Mouse (Mus musculus) neural tube, embryonic 11.5 days (tissue): ENCODE measurements around the gene Prkar2a. TPM values are rescaled to one million over a fixed set of nuclear protein-coding genes. Genes with fewer than 3 reads are reported as not detected.

Experiments used
- ATAC-seq: fragments of 200-750 bp; cut with Nextera tagmentation; 2 replicates; pipeline ENCODE4 v1.8.0; 2017; ENCODE audit warnings: moderate number of reproducible peaks, mild to moderate bottlenecking, moderate TSS enrichment, moderate library complexity; ENCODE audit not compliant: insufficient read depth, low FRiP score, low TSS enrichment
- DNase-seq: peaks from one replicate; pipeline ENCODE4 v3.0.0-alpha.2; 2015; ENCODE audit warnings: low spot score
- H3K27ac ChIP-seq: fragments of 300-500 bp; sonication (generic); 2 replicates; pipeline ENCODE4 v1.5.1; 2014; ENCODE audit warnings: low read depth, mild to moderate bottlenecking, low read length
- H3K27me3 ChIP-seq: fragments of 300-500 bp; sonication (generic); 2 replicates; pipeline ENCODE4 v1.6.1; 2014; ENCODE audit warnings: mild to moderate bottlenecking, low read length, mixed read lengths; ENCODE audit not compliant: control insufficient read depth, insufficient read depth
- H3K36me3 ChIP-seq: fragments of 300-500 bp; sonication (generic); 2 replicates; pipeline ENCODE4 v1.6.1; 2014; ENCODE audit warnings: mild to moderate bottlenecking, low read length, moderate library complexity, mixed read lengths; ENCODE audit not compliant: control insufficient read depth, insufficient read depth
- H3K4me1 ChIP-seq: fragments of 300-500 bp; sonication (generic); 2 replicates; pipeline ENCODE4 v1.6.1; 2014; ENCODE audit warnings: low read length, mixed read lengths; ENCODE audit not compliant: control insufficient read depth, insufficient read depth
- H3K4me2 ChIP-seq: fragments of 300-500 bp; sonication (generic); 2 replicates; pipeline ENCODE4 v1.6.1; 2014; ENCODE audit warnings: low read depth, mild to moderate bottlenecking, moderate library complexity
- H3K4me3 ChIP-seq: fragments of 300-500 bp; sonication (generic); 2 replicates; pipeline ENCODE4 v1.5.1; 2014; ENCODE audit warnings: low read depth, low read length
- H3K9ac ChIP-seq: fragments of 300-500 bp; sonication (generic); 2 replicates; pipeline ENCODE4 v1.6.1; 2014; ENCODE audit warnings: mild to moderate bottlenecking, low read length
- H3K9me3 ChIP-seq: fragments of 300-500 bp; sonication (generic); 2 replicates; pipeline ENCODE4 v1.6.1; 2016; ENCODE audit warnings: low read length; ENCODE audit not compliant: control insufficient read depth
- WGBS: fragments of 180-500 bp; shearing (Covaris S2); extraction: QIAGEN DNeasy Blood & Tissue Kit; methylation state at CpG from one replicate; pipeline ENCODE4 v1.1.7; 2014; 5-methylcytosine and 5-hydroxymethylcytosine counted together
- polyA plus RNA-seq: library from polyadenylated mRNA; unstranded; fragments of >200 nt; fragmentation: Nextera tagmentation; extraction: Ambion mirVana; gene quantifications from 2 replicates; pipeline ENCODE4 v1.2.1, GENCODE M21; 2014

Gene Prkar2a
- polyA plus RNA-seq, 1 experiment from 2014 or later, result 69.0 TPM

DNA sequence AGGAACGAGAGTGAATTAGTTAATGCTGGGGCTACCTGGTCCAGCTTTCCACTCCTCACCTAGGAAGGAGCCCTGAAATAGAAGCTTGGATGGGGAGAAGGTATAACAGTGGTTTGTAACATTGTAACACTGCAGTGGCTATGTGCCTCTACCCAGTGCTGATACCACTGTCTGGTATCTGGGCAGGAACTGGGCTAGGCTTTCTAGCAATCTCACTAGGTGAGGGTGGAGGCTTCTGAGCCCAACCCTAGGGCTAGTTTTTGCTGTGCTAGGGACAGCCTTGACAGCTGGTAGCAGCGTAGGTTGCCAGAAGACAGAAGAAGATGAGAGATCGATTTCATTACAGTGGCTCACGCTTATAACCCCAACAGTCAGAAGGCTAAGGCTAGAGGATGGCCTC is 87.5 kb downstream of the Prkar2a start:
- 90% methylated on average over 4 of the region's 4 CpGs for WGBS
- Histone ChIP-seq H3K27me3 (no peaks in the 10 kb centered on the region), H3K27ac (no peak overlapping the region), H3K4me2 (no peak overlapping the region), H3K4me1 (no peaks in the 10 kb centered on the region), H3K4me3 (no peak overlapping the region), H3K36me3 (no peaks in the 10 kb centered on the region), H3K9ac (no peak overlapping the region), H3K9me3 (no peaks in the 10 kb centered on the region; the same call in 1 of the 2 replicates)
- no peak for DNase-seq
- no peak for ATAC-seq

DNA sequence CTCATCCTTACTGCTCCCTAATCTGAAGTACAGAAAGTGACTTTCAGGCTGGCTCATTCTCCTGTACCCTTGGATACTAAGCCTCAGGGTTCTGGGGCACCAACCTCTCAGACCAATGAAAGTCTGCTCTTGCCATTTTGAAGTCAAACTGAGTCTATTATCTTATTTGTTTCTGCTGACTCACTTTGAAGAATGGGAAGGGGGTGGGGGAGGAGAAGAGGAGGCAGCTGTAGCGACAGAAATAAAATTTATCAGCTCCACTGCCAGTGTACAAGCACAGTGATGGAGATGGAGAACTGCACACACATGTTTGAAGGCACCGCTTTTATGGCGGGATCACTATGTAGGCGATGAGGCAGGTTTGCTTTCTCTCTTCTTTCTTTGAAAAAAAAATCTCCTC is 88.2 kb downstream of the Prkar2a start:
- Histone ChIP-seq H3K36me3 (no peaks in the 10 kb centered on the region), H3K9me3 (no peaks in the 10 kb centered on the region; the same call in 1 of the 2 replicates), H3K27me3 (no peaks in the 10 kb centered on the region), H3K9ac (no peak overlapping the region), H3K4me1 (no peaks in the 10 kb centered on the region), H3K4me2 (no peak overlapping the region), H3K27ac (no peak overlapping the region), H3K4me3 (no peak overlapping the region)
- WGBS, result 77% methylated on average over 4 of the region's 4 CpGs
- no peak for DNase-seq
- no peak for ATAC-seq

GRCm38 (mm10) chr9:108780959-108781358 is 91.8 kb downstream of the Prkar2a start:
- 69% methylated on average over 5 of the region's 5 CpGs for WGBS
- Histone ChIP-seq H3K27me3 (no peaks in the 10 kb centered on the region), H3K27ac (no peak overlapping the region), H3K4me3 (no peak overlapping the region), H3K9ac (no peak overlapping the region), H3K9me3 (no peaks in the 10 kb centered on the region), H3K4me2 (no peak overlapping the region), H3K4me1 (peaks cover 11% of the 10 kb centered on the region), H3K36me3 (no peaks in the 10 kb centered on the region)
- ATAC-seq (no peak), DNase-seq (no peak)

GRCm38 (mm10) chr9:108781891-108782290 is 92.8 kb downstream of the Prkar2a start:
- H3K27ac ChIP-seq, result no peak overlapping the region
- ATAC-seq (no peak), DNase-seq (no peak)
- peaks cover 18% of the 10 kb centered on the region for H3K4me1 ChIP-seq
- no peak overlapping the region for H3K4me2 ChIP-seq
- no peak overlapping the region for H3K4me3 ChIP-seq
- H3K9me3 ChIP-seq, result no peaks in the 10 kb centered on the region
- no peaks in the 10 kb centered on the region for H3K36me3 ChIP-seq
- 69% methylated on average over 4 of the region's 4 CpGs for WGBS
- no peak overlapping the region for H3K9ac ChIP-seq
- H3K27me3 ChIP-seq, result no peaks in the 10 kb centered on the region

DNA sequence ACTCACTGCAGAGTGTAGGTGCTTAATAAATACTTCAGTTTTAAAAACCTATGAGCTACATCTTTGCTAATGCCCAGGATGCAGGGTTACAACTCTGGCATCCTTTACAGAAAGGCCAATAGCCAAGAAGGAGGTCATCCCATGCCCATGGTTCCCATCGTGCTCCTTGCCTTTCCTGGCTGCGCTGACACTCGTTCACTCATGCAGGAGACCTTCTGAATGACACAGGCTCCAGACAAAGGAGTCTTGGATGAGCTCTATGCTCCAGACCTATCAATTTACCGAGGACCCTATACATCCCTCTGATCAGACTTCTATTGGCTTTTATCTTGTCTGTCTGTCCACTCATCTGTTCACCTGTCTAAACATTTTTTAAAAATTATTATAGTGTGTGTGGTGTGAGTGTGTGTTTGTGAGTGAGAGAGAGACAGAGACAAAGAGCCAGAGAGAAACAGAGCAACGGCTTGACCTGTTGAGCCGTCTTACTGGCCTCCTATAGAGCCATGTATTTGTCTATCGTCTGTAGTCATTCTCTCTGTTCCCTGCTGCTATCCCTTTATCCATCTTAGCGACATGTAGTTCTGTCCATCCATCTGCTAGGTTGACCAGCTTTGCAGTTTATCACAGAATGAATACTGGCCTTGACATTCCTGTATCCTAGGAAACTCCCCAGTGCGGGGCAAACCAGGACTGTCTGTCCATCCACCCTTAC is 93.9 kb downstream of the Prkar2a start:
- ATAC-seq, result peak; percentile 43
- Histone ChIP-seq H3K27ac (peak overlapping the region; percentile 98), H3K36me3 (no peaks in the 10 kb centered on the region), H3K4me3 (peak overlapping the region; percentile 94), H3K27me3 (no peaks in the 10 kb centered on the region), H3K9me3 (no peaks in the 10 kb centered on the region), H3K4me1 (peaks cover 27% of the 10 kb centered on the region), H3K9ac (peak overlapping the region; percentile 98), H3K4me2 (peak overlapping the region; percentile 72)
- DNase-seq, result peak; percentile 21
- WGBS, result 25% methylated on average over 9 of the region's 9 CpGs

DNA sequence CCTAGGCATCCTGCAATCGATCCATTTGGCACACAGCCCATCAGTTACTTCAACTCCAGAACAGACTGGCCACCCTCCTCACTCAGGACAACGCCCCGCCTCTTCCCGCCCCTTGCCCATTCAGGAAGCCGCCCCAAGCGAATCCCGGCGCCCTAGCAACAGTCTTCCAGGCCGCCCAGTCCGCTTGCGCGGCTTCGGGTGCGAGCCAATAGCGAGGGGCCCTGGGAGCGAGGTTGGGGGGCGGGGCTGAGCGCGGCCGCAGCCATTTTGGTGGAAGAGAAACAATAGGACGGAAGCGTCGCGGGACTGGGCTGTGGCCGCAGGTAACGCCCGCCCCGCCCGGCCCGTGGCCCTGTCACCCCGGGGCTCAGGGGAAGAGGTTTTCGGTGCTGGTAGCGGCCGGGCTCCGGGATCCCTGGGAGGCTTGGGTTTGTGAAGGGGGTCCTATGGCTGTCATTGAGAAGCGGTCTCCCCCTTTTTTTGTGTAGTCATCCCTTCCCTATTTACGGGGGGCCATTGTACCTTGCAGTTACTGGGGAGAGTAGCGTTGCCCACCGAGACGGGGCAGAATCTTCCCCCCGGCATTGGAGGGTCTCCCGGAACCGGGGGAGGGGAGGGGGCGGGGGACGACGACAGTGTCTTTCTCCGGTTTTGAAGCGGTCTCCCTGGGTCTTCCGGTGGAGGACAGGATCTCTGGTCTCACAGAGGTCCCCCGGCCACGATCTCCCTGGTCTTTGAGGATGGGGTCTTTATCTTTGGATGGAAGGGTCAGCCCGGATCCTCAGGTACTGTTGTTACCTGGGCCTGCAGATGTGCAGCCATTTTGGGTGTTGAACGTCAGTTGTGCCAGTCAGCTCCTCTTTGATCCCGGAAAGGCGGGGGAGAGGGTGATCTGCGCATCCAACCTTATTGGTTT is 94.7 kb downstream of the Prkar2a start, which contains the start of gene Ip6k2:
Gene Ip6k2 (plus strand): TSS at position 249 of the 916 bp plus-strand sequence.
- peak within 1 kb of the TSS; percentile 94 for H3K4me3 ChIP-seq
- H3K27ac ChIP-seq, result peak within 1 kb of the TSS; percentile 98
- WGBS, result under 1% methylated on average over 55 of the region's 56 CpGs
- peak; percentile 98 for DNase-seq
- H3K9me3 ChIP-seq, result no peaks in the 10 kb centered on the region
- H3K9ac ChIP-seq, result peak within 1 kb of the TSS; percentile 98
- H3K4me2 ChIP-seq, result peak within 1 kb of the TSS; percentile 72
- H3K27me3 ChIP-seq, result no peaks in the 10 kb centered on the region
- H3K36me3 ChIP-seq, result no peaks in the 10 kb centered on the region
- ATAC-seq, result peak; percentile 97
- peaks cover 31% of the 10 kb centered on the region for H3K4me1 ChIP-seq

- DNase-seq, result peak; percentile 47
- H3K4me1 ChIP-seq, result peaks cover 31% of the 10 kb centered on the region
Measured at GRCm38 (mm10) chr9:108785416-108785815, 96.3 kb downstream of the Prkar2a start.

DNA sequence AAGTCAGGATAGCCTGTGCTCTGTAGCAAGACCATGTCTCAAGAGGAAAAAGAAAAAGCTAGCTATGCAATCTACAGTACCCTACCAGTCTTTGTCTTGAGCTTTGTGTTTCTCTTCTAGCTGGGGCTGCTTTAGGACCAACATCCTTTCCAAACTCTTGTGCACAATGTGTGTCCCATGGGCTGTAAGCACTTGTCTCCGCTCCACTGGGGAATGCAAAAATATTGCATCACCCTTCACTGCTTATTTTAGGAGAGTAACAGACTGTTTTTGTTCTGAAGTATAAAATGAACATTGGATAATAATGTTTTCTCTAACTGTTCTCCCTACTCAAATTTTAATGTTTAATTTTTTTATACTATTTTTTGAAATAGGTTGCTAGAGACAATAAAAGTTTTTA is 97.4 kb downstream of the Prkar2a start:
- Histone ChIP-seq H3K4me2 (peak overlapping the region; percentile 72; the same call in 1 of the 2 replicates), H3K9me3 (no peaks in the 10 kb centered on the region), H3K27ac (no peak overlapping the region), H3K36me3 (no peaks in the 10 kb centered on the region), H3K4me3 (0 out of 2 replicates have a peak overlapping the region, but pooled peaks have one; percentile 94), H3K4me1 (peaks cover 31% of the 10 kb centered on the region), H3K27me3 (no peaks in the 10 kb centered on the region), H3K9ac (no peak overlapping the region)
- ATAC-seq (no peak), DNase-seq (no peak)
- WGBS, result 95% methylated on average over 1 of the region's 1 CpGs

More at GRCm38 (mm10) chr9:108785416-108785815, 96.3 kb downstream of the Prkar2a start:
- Histone ChIP-seq H3K27ac (0 out of 2 replicates have a peak overlapping the region, but pooled peaks have one; percentile 1), H3K27me3 (no peaks in the 10 kb centered on the region), H3K4me2 (peak overlapping the region; percentile 72), H3K9me3 (no peaks in the 10 kb centered on the region), H3K9ac (no peak overlapping the region), H3K36me3 (no peaks in the 10 kb centered on the region), H3K4me3 (peak overlapping the region; percentile 94)
- no peak for ATAC-seq
